Mouse (Mus musculus) embryonic facial prominence, embryonic 10.5 days (tissue): ENCODE data around the gene Klhl11. TPM values are rescaled to one million over a fixed set of nuclear protein-coding genes. Genes with fewer than 3 reads are reported as not detected.

Experiments
- DNase-seq: peaks from one replicate; pipeline ENCODE4 v3.0.0-alpha.2; 2017; ENCODE audit warnings: low spot score
- H3K27ac ChIP-seq: fragments of 300-500 bp; sonication (generic); replicated peaks from 2 replicates; pipeline ENCODE4 v1.5.1; 2016; ENCODE audit warnings: mild to moderate bottlenecking
- H3K27me3 ChIP-seq: fragments of 300-500 bp; sonication (generic); replicated peaks from 2 replicates; pipeline ENCODE4 v1.6.1; 2016; ENCODE audit warnings: low read depth, mild to moderate bottlenecking; ENCODE audit not compliant: poor library complexity, severe bottlenecking
- H3K36me3 ChIP-seq: fragments of 300-500 bp; sonication (generic); replicated peaks from 2 replicates; pipeline ENCODE4 v1.6.1; 2016; ENCODE audit warnings: mild to moderate bottlenecking, moderate library complexity
- H3K4me1 ChIP-seq: fragments of 300-500 bp; sonication (generic); 2 replicates; pipeline ENCODE4 v1.6.1; 2016
- H3K4me3 ChIP-seq: fragments of 300-500 bp; sonication (generic); 2 replicates; pipeline ENCODE4 v1.5.1; 2016; ENCODE audit warnings: mild to moderate bottlenecking, moderate library complexity
- H3K9me3 ChIP-seq: fragments of 300-500 bp; sonication (generic); 2 replicates; pipeline ENCODE4 v1.6.1; 2016; ENCODE audit warnings: mild to moderate bottlenecking
- WGBS: fragments of 180-500 bp; shearing (Covaris S2); methylation state at CpG from one replicate; pipeline ENCODE4 v1.1.7; 2016; 5-methylcytosine and 5-hydroxymethylcytosine counted together
- polyA plus RNA-seq: library from polyadenylated mRNA; unstranded; fragments of >200 nt; fragmentation: Nextera tagmentation; extraction: Ambion mirVana; gene quantifications from 2 replicates; pipeline ENCODE4 v1.2.1, GENCODE M21; 2016

The Klhl11 gene
- polyA plus RNA-seq, 1 experiment from 2014 or later = 8.5 TPM

DNA sequence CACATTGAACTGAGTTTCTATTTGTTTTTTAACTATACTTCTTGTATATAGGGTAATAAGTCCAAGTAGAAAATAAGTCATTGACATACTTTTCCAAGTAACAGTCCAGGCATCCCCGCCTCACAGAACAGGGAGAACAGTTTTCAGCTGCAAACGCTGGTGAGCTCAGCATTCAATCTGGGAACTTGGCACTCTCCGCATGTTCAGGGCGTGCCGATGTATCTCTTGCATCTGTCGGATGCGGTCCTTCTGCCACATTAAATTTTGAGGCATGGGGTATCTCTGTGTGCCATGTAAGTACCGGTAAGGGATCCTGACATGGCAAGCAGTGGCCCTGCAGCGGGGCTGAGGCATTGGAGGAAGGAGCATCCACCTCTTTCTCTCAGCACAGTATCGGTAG, 9.8 kb downstream of the Klhl11 start:
- WGBS = 95% methylated on average over 10 of the region's 10 CpGs
- Histone ChIP-seq H3K4me3 (no peak overlapping the region), H3K36me3 (peaks cover 76% of the 10 kb centered on the region), H3K27ac (no peak overlapping the region), H3K4me1 (no peaks in the 10 kb centered on the region), H3K27me3 (no peaks in the 10 kb centered on the region), H3K9me3 (no peaks in the 10 kb centered on the region)
- DNase-seq = no peak

DNA sequence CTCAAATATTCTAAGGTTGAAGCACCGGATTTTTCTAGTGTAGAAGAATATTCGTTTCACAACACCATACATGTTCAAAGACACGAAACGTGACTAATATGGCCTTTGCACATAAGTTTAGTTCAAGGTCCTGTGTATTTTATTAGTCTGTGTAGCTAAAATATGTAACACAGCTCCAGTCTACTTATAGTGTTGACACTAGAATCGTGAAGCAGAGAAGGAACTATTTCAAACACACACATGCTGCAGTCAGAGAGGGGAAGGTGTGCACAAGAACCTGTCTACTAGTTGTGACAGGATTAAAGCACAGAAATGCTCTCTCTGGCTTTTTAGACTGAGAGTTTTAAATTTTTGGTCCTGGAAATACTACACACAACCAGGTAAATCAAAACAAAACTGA, 14.8 kb downstream of the Klhl11 start:
- DNase-seq = no peak
- Histone ChIP-seq H3K9me3 (no peaks in the 10 kb centered on the region), H3K4me3 (no peak overlapping the region), H3K4me1 (no peaks in the 10 kb centered on the region), H3K36me3 (peaks cover 77% of the 10 kb centered on the region), H3K27ac (no peak overlapping the region), H3K27me3 (no peaks in the 10 kb centered on the region)
- 92% methylated on average over 5 of the region's 5 CpGs for WGBS

- Histone ChIP-seq H3K27ac (no peak overlapping the region), H3K36me3 (peaks cover 72% of the 10 kb centered on the region), H3K27me3 (no peaks in the 10 kb centered on the region), H3K4me3 (no peak overlapping the region), H3K4me1 (no peaks in the 10 kb centered on the region), H3K9me3 (no peaks in the 10 kb centered on the region)
- WGBS = 80% methylated on average over 4 of the region's 4 CpGs
- DNase-seq = no peak
These were observed 15.3 kb downstream of the Klhl11 start for GRCm38 (mm10) chr11:100457247-100457646.

GRCm38 (mm10) chr11:100442625-100443024, 29.9 kb downstream of the Klhl11 start:
- no peak for DNase-seq
- 88% methylated on average over 6 of the region's 6 CpGs for WGBS

DNA sequence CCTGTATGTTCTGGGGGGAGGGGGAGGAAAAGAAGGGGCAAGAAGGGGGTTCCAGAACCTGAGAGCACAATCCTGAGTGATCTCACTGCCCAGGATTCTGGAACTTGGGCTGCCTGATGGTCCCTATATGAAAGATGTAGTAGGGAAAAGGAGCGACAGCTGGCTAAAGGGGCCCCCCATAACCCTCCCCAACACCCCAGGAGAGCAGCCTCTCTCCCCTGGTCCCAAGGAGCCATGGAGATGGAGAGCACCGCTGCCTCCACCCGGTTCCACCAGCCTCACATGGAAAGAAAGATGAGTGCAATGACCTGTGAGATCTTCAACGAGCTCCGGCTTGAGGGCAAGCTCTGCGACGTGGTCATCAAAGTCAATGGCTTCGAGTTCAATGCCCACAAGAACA, 30.7 kb downstream of the Klhl11 start, which contains the start of the genes Nt5c3b and Klhl10:
Gene Nt5c3b, minus strand, starts transcription at position 12 of the 400 bp plus-strand sequence.
Gene Klhl10, plus strand, starts transcription at position 121 of the 400 bp plus-strand sequence.
- 88% methylated on average over 8 of the region's 8 CpGs for WGBS
- H3K27ac ChIP-seq = peak within 1 kb of the TSS; percentile 94

More at GRCm38 (mm10) chr11:100442625-100443024, 29.9 kb downstream of the Klhl11 start:
- Histone ChIP-seq H3K27ac (no peak overlapping the region), H3K27me3 (no peaks in the 10 kb centered on the region), H3K4me3 (no peak overlapping the region), H3K4me1 (peaks cover 20% of the 10 kb centered on the region), H3K36me3 (peaks cover 22% of the 10 kb centered on the region), H3K9me3 (no peaks in the 10 kb centered on the region)

GRCm38 (mm10) chr11:100440691-100441522, 31.6 kb downstream of the Klhl11 start:
- Histone ChIP-seq H3K27me3 (no peaks in the 10 kb centered on the region), H3K4me3 (peak overlapping the region; percentile 79), H3K4me1 (peaks cover 24% of the 10 kb centered on the region), H3K9me3 (no peaks in the 10 kb centered on the region), H3K36me3 (peaks cover 39% of the 10 kb centered on the region), H3K27ac (peak overlapping the region; percentile 94)
- 2% methylated on average over 52 of the region's 52 CpGs for WGBS
- peak; percentile 87 for DNase-seq

More for the DNA sequence above, 30.7 kb downstream of the Klhl11 start, which contains the start of the genes Nt5c3b and Klhl10:
- Histone ChIP-seq H3K4me1 (peaks cover 20% of the 10 kb centered on the region), H3K27me3 (no peaks in the 10 kb centered on the region), H3K36me3 (peaks cover 30% of the 10 kb centered on the region), H3K4me3 (peak within 1 kb of the TSS; percentile 79), H3K9me3 (no peaks in the 10 kb centered on the region)
- no peak for DNase-seq

DNA sequence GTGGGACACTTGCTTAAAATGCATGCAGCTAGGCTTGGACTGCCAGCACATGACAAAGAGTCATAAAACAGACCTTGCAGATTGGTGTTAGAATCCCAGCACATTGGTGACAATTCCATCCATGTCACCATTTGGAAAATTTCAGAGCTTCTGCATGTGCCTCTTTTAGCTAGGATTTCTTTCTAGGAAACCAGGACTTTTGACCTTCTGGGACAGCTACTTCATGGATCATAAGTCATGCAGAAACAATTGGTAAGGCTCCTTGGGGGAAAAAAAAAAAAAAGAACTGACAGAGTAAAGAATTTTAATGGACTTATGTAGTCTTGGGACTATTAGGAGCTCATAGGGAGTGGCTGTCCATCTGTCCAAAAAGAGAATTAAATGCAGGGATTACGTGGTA, 34.6 kb downstream of the Klhl11 start:
- no peak overlapping the region for H3K4me3 ChIP-seq
- H3K27me3 ChIP-seq = no peaks in the 10 kb centered on the region
- H3K4me1 ChIP-seq = peaks cover 27% of the 10 kb centered on the region
- H3K36me3 ChIP-seq = peaks cover 66% of the 10 kb centered on the region
- DNase-seq = no peak
- H3K9me3 ChIP-seq = no peaks in the 10 kb centered on the region
- no peak overlapping the region for H3K27ac ChIP-seq
- WGBS = 87% methylated on average over 1 of the region's 1 CpGs

- no peak overlapping the region for H3K4me3 ChIP-seq
- no peaks in the 10 kb centered on the region for H3K9me3 ChIP-seq
- H3K27ac ChIP-seq = no peak overlapping the region
- H3K36me3 ChIP-seq = peaks cover 86% of the 10 kb centered on the region
- 69% methylated on average over 9 of the region's 9 CpGs for WGBS
- DNase-seq = no peak
- peaks cover 15% of the 10 kb centered on the region for H3K4me1 ChIP-seq
- no peaks in the 10 kb centered on the region for H3K27me3 ChIP-seq
These were observed 36.8 kb downstream of the Klhl11 start for GRCm38 (mm10) chr11:100435678-100436246.

- DNase-seq = no peak
- H3K36me3 ChIP-seq = peaks cover 89% of the 10 kb centered on the region
- H3K27me3 ChIP-seq = no peaks in the 10 kb centered on the region
- no peaks in the 10 kb centered on the region for H3K9me3 ChIP-seq
- WGBS = 94% methylated on average over 5 of the region's 5 CpGs
- H3K27ac ChIP-seq = no peak overlapping the region
- H3K4me3 ChIP-seq = no peak overlapping the region
- peaks cover 6% of the 10 kb centered on the region for H3K4me1 ChIP-seq
These were observed 40.5 kb downstream of the Klhl11 start for GRCm38 (mm10) chr11:100432002-100432401.

GRCm38 (mm10) chr11:100430052-100430451, 42.5 kb downstream of the Klhl11 start:
- 92% methylated on average over 7 of the region's 7 CpGs for WGBS
- DNase-seq = no peak

DNA sequence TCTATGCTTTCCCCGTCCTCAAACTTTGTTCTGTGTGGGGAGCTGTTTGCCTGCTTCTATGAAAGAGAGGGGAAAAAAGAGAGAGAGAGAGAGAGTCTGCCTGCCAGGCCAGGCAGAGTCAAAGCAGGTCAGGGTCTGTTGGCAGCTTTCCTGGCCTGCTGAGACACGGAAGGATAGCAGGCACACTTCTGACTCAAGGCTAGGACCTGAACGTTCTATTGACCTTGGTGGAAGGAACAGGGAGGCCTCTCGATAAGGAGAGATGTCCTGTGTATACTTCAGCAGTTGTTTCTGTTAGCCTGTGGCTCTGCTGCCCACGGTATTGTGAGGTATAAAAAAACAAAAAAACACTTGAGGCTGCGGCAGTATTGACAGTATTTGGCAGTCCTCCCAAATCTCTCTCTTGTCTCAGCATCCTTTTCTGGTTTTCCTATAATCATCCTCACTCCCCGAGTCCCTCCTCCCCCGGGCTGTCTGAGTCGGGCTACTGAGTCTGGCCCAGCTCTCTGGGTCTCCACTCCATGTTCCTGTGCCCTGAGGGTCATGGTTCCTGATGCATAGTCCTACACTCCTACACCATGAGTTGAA, 43.8 kb downstream of the Klhl11 start:
- Histone ChIP-seq H3K27me3 (no peaks in the 10 kb centered on the region), H3K27ac (no peak overlapping the region), H3K9me3 (no peaks in the 10 kb centered on the region), H3K4me1 (no peaks in the 10 kb centered on the region), H3K36me3 (peaks cover 86% of the 10 kb centered on the region), H3K4me3 (no peak overlapping the region)
- DNase-seq = no peak
- 83% methylated on average over 9 of the region's 9 CpGs for WGBS

More at GRCm38 (mm10) chr11:100430052-100430451, 42.5 kb downstream of the Klhl11 start:
- no peaks in the 10 kb centered on the region for H3K9me3 ChIP-seq
- peaks cover 84% of the 10 kb centered on the region for H3K36me3 ChIP-seq
- H3K4me1 ChIP-seq = no peaks in the 10 kb centered on the region
- H3K27me3 ChIP-seq = no peaks in the 10 kb centered on the region
- no peak overlapping the region for H3K4me3 ChIP-seq
- H3K27ac ChIP-seq = no peak overlapping the region

DNA sequence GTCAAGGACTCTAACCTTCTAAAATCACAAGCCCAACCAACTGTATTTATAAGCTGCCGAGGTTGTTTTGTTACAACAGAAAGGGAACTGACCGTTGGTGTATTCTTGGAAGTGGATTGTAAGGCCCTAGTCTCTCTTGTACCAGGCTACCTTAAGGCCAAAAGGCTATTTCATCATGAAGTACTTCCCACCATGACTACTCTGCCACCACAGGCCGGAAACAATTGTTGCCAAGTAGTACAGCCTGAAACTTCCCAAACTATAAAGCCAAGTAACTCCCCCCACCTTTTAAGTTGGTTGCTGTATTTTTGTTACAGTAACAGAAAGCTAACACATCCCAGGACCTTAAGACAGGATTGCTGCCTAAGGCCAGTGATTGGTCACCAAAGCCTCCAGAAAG, 45.7 kb downstream of the Klhl11 start:
- Histone ChIP-seq H3K27ac (no peak overlapping the region), H3K4me3 (no peak overlapping the region), H3K27me3 (no peaks in the 10 kb centered on the region), H3K36me3 (peaks cover 88% of the 10 kb centered on the region), H3K4me1 (no peaks in the 10 kb centered on the region), H3K9me3 (no peaks in the 10 kb centered on the region)
- WGBS = 95% methylated on average over 3 of the region's 3 CpGs
- DNase-seq = no peak
